Mouse (Mus musculus) erythroblast, embryonic 14.5 days (primary cell): ENCODE results near the gene Tmem186.

Experiments used
- GATA1 ChIP-seq: IDR thresholded peaks from 2 replicates; pipeline ENCODE4 v1.6.1; 2012; ENCODE audit warnings: low read length, inconsistent platforms, mixed read lengths
- TAL1 ChIP-seq: IDR thresholded peaks from 3 replicates; pipeline ENCODE4 v1.6.1; 2012; ENCODE audit warnings: low read length, inconsistent platforms, mixed read lengths

DNA sequence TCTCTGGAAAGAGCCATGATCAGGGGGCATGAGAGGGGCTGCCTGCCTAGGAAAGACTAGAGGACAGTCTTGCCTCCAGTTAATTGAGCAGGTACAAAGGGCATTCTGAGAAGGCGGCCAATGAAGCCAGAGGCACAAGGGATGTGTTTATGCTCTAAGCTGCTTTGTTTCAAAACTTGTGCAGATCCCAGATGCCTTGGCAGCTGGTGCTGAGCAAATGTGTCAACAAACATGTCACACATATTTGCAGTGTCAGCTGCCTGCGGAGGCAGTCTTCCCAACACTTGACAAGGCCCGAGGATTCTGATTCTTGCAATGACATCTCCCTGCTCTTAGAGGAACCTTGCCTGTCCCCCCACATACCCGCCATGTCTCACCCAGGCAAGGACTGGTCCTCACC lies 42.1 kb downstream of the Tmem186 start:
- TF ChIP-seq TAL1: no peak
- no peak for TF ChIP-seq GATA1
